Mouse (Mus musculus) midbrain, embryonic 15.5 days (tissue): ENCODE measurements around the gene H6pd. TPM values are rescaled to one million over a fixed set of nuclear protein-coding genes. Genes with fewer than 3 reads are reported as not detected.

Source experiments
- polyA plus RNA-seq: library from polyadenylated mRNA; unstranded; fragments of >200 nt; fragmentation: Nextera tagmentation; extraction: Ambion mirVana; gene quantifications from 2 replicates; pipeline ENCODE4 v1.2.1, GENCODE M21; 2015

The H6pd gene
- polyA plus RNA-seq, 1 experiment from 2014 or later = 2.5 TPM

Other genes with a start within 250 kb of the H6pd start
- 26.6 and 27.4 TPM in 2 replicates for gene Slc25a33, start 234.7 kb downstream of the H6pd start, polyA plus RNA-seq
- gene Spsb1, start 54.0 kb downstream of the H6pd start, polyA plus RNA-seq = 4.8 and 5.2 TPM in 2 replicates
- gene Gpr157, start 78.3 kb upstream of the H6pd start, polyA plus RNA-seq = 0.32 and 0.55 TPM in 2 replicates
- gene Slc2a5, start 110.3 kb upstream of the H6pd start, polyA plus RNA-seq = 1.6 and 2.9 TPM in 2 replicates
- not detected in 2 replicates for gene Slc2a7, start 139.9 kb upstream of the H6pd start, polyA plus RNA-seq
- gene Car6, start 192.3 kb upstream of the H6pd start, polyA plus RNA-seq = not detected in 2 replicates
- gene Eno1, start 227.7 kb upstream of the H6pd start, polyA plus RNA-seq = 1,044 and 1,060 TPM in 2 replicates